Mouse (Mus musculus) heart, embryonic 13.5 days (tissue): ENCODE measurements around the gene Ugp2. TPM values are rescaled to one million over a fixed set of nuclear protein-coding genes. Genes with fewer than 3 reads are reported as not detected.
"Not testable (repeated sequence)": the region's sequence is repeated elsewhere in the genome, so short reads cannot be mapped to it uniquely, and the experiment has no call there.

Experiments
- ATAC-seq: fragments of 200-750 bp; cut with Nextera tagmentation; 2 replicates; pipeline ENCODE4 v1.8.0; 2017; ENCODE audit warnings: moderate TSS enrichment; ENCODE audit not compliant: insufficient number of reproducible peaks, low FRiP score, low TSS enrichment; ENCODE audit errors: extremely low read depth
- H3K27ac ChIP-seq: fragments of 300-500 bp; sonication (generic); replicated peaks from 2 replicates; pipeline ENCODE4 v1.5.1; 2015; ENCODE audit warnings: moderate library complexity, mild to moderate bottlenecking, inconsistent platforms
- H3K27me3 ChIP-seq: fragments of 300-500 bp; sonication (generic); replicated peaks from 2 replicates; pipeline ENCODE4 v1.6.1; 2015; ENCODE audit warnings: mild to moderate bottlenecking, inconsistent platforms
- H3K36me3 ChIP-seq: fragments of 300-500 bp; sonication (generic); 2 replicates; pipeline ENCODE4 v1.6.1; 2015; ENCODE audit warnings: mild to moderate bottlenecking, inconsistent platforms
- H3K4me1 ChIP-seq: fragments of 300-500 bp; sonication (generic); 2 replicates; pipeline ENCODE4 v1.6.1; 2015; ENCODE audit warnings: inconsistent platforms
- H3K4me2 ChIP-seq: fragments of 300-500 bp; sonication (generic); 2 replicates; pipeline ENCODE4 v1.6.1; 2015; ENCODE audit warnings: inconsistent platforms, mild to moderate bottlenecking, moderate library complexity
- H3K4me3 ChIP-seq: fragments of 300-500 bp; sonication (generic); 2 replicates; pipeline ENCODE4 v1.5.1; 2015; ENCODE audit warnings: moderate library complexity, mild to moderate bottlenecking, inconsistent platforms
- H3K9ac ChIP-seq: fragments of 300-500 bp; sonication (generic); 2 replicates; pipeline ENCODE4 v1.6.1; 2015; ENCODE audit warnings: inconsistent platforms, mild to moderate bottlenecking, moderate library complexity
- H3K9me3 ChIP-seq: fragments of 300-500 bp; sonication (generic); 2 replicates; pipeline ENCODE4 v1.6.1; 2016; ENCODE audit warnings: inconsistent platforms
- WGBS: fragments of 180-500 bp; shearing (Covaris S2); methylation state at CpG from one replicate; pipeline ENCODE4 v1.1.7; 2015; ENCODE audit warnings: mixed read lengths; 5-methylcytosine and 5-hydroxymethylcytosine counted together
- microRNA counts: library from miRNA; unstranded; fragments of <30 nt; microRNA quantifications from one replicate; lab custom pipeline; 2016
- microRNA-seq: library from miRNA; unstranded; fragments of <30 nt; microRNA quantifications from one replicate; pipeline ENCODE4, GENCODE M21; 2016
- polyA plus RNA-seq: library from polyadenylated mRNA; unstranded; fragments of >200 nt; fragmentation: Nextera tagmentation; extraction: Ambion mirVana; gene quantifications from 2 replicates; pipeline ENCODE4 v1.2.1, GENCODE M21; 2015

The Ugp2 gene
- polyA plus RNA-seq, 1 experiment from 2014 or later = 168 TPM

DNA sequence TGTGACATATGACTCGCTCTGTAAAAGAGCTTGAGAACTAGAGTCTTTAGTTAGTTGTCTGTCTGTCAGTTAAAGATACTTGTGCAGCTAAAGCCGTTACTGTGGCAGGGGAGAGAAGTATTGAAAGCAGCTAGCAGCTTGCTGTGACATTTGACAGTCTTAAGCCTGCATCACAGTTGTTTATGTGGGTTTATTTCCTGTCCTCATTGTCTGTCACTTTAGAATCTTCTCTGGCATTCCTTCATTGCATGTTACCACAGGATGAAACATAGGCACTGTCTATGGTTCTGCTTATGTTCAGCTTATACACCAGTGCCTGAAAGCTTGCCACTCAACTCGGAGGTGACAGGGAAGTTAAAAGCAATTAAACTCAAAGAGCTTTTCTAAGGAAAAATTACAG is 67.4 kb downstream of the Ugp2 start:
- ATAC-seq = no peak
- no peak overlapping the region for H3K4me3 ChIP-seq
- no peak overlapping the region for H3K4me2 ChIP-seq
- H3K9ac ChIP-seq = no peak overlapping the region
- WGBS = 83% methylated on average over 3 of the region's 3 CpGs
- peaks cover 7% of the 10 kb centered on the region; the same call in 1 of the 2 replicates for H3K4me1 ChIP-seq
- no peaks in the 10 kb centered on the region for H3K27me3 ChIP-seq
- H3K9me3 ChIP-seq = no peaks in the 10 kb centered on the region
- H3K36me3 ChIP-seq = peaks cover 70% of the 10 kb centered on the region
- no peak overlapping the region for H3K27ac ChIP-seq

DNA sequence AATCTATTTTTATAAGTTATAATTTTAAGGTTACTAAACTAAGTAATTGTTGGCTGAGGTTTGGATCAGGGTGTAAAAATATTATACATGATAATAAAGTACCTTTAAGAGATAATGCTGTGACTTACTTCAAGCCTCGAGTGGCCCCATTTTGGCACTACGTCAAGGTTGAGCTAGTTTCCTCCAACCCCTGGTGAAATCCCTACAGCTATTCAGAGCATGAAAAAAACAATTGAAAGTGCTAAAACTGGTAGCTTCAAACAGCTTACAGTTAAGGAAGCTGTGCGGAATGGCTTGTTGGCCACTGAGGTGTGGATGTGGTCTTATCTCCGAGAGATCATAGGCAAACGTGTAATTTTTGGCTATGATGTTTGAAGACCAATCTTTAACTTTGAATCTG is 75.5 kb downstream of the Ugp2 start:
- Histone ChIP-seq H3K27me3 (no peaks in the 10 kb centered on the region), H3K4me3 (no peak overlapping the region), H3K9me3 (no peaks in the 10 kb centered on the region), H3K27ac (no peak overlapping the region), H3K4me2 (no peak overlapping the region), H3K4me1 (peaks cover 15% of the 10 kb centered on the region), H3K9ac (no peak overlapping the region), H3K36me3 (peaks cover 37% of the 10 kb centered on the region)
- 65% methylated on average over 5 of the region's 5 CpGs for WGBS
- no peak for ATAC-seq

DNA sequence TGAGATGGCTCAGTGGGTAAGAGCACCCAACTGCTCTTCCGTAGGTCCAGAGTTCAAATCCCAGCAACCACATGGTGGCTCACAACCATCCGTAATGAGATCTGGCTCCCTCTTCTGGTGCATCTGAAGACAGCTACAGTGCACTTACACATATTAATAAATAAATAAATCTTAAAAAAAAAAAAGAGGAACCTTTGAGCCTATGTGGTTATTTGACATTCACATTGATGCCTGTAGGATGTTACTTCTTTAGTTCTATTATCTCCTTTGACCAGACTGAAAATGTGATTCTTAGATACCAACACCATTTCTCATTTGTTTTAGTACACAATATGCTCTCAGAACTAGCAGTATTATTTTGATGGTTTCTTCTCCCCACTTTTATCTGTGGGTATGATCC is 82.8 kb downstream of the Ugp2 start:
- not testable (repeated sequence) for H3K9me3 ChIP-seq, H3K4me2 ChIP-seq, H3K4me1 ChIP-seq, H3K9ac ChIP-seq, H3K27ac ChIP-seq, H3K27me3 ChIP-seq, ATAC-seq, H3K4me3 ChIP-seq
- WGBS = 96% methylated on average over 2 of the region's 2 CpGs
- H3K36me3 ChIP-seq = peaks cover 16% of the 10 kb centered on the region

DNA sequence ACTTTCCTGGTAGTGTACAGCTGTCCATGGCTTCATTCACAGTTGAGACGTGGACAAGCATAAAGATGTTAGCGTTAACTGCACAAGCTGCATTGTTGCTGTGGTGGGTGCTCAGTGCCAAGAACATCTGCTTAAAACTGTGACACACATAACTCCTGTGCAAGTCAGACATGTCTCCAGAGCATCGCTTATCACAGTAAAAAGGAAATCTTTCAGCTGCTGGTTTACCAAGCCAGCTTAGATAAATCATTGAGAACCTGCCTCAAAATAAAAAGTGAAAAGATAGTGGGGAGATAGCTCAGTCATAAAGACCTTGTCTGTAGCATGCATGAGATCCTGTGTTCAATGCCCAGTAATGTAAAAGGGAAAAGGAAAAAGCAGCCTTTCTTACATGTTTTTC is 84.6 kb downstream of the Ugp2 start:
- no peak for ATAC-seq
- Histone ChIP-seq H3K9ac (no peak overlapping the region), H3K36me3 (peaks cover 9% of the 10 kb centered on the region), H3K9me3 (no peaks in the 10 kb centered on the region), H3K27me3 (no peaks in the 10 kb centered on the region), H3K4me3 (no peak overlapping the region), H3K4me2 (no peak overlapping the region), H3K4me1 (0 out of 2 replicates have a peak, but pooled peaks cover 3% of the 10 kb centered on the region), H3K27ac (no peak overlapping the region)
- WGBS = 62% methylated on average over 3 of the region's 3 CpGs

DNA sequence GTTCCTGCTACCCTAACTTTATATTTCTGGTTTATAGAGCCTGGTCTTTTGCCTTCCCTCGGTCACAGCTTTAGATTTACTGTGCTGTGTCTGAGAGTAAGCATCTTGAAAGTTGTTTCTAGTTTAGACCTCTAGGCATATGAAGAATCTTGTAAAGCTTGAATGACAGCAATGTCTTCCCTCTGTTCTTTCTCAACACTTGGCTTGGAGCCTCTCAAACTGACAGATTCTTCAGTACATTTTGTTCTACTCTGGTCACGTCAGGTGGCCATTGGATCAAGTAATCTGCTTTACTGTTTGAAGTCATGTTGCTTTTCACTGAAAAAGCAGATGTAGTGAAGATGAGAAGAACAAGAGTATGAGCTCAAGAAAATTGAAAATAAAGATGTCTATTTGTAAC is 94.8 kb downstream of the Ugp2 start:
- Histone ChIP-seq H3K4me3 (no peak overlapping the region), H3K4me2 (no peak overlapping the region), H3K36me3 (peaks cover 42% of the 10 kb centered on the region), H3K27me3 (no peaks in the 10 kb centered on the region), H3K27ac (no peak overlapping the region), H3K9me3 (no peaks in the 10 kb centered on the region), H3K9ac (no peak overlapping the region), H3K4me1 (no peaks in the 10 kb centered on the region)
- ATAC-seq = no peak
- WGBS = 85% methylated on average over 2 of the region's 2 CpGs

MicroRNAs encoded within 50 kb of the gene (microRNA counts, 519-probe panel; counts per million panel counts)
- microRNA mmu-miR-1933-3p (lab: Ali Mortazavi, UCI) (209 counts per million, percentile 61 among the panel's probes with 10 or more counts), microRNA mmu-miR-1933-5p (lab: Ali Mortazavi, UCI) (209 counts per million, percentile 61 among the panel's probes with 10 or more counts)

Small RNAs within 50 kb of the gene (microRNA-seq; reads per million reads assigned to microRNA genes)
- gene Mir1933 = 1.2 reads per million

Other genes with a start within 250 kb of the Ugp2 start
- 7.0 and 7.7 TPM in 2 replicates for gene Vps54, start 131.9 kb downstream of the Ugp2 start, polyA plus RNA-seq
- 6.6 and 7.2 TPM in 2 replicates for gene Wdpcp, start 201.0 kb upstream of the Ugp2 start, polyA plus RNA-seq
- gene Mdh1, start 201.2 kb upstream of the Ugp2 start, polyA plus RNA-seq = 1,373 and 1,545 TPM in 2 replicates